Mouse (Mus musculus): ENCODE data around the gene Sult1b1.

DNA sequence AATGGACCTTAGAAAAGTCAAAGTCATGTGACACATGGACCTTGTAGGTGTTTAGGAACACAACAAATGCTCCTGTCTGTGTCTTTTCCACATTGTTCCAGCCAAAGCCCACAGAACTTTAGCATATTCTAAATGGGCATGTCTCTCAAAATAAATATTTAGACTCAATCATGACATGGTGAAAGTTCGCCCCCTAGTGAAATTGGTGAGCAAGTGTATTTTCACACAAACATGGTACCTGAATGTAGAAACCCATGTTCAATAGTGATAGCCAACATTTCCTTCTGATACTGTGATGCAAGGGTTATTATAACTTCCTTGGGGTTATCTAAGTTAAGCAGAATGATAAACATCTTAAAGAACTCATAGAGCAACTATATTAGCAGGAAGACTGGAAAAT is 12.9 kb upstream of the Sult1b1 start:
- TF ChIP-seq EP300 (IDR thresholded peaks at IDR 0.05; ENCODE audit: insufficient read depth, low read depth, low read length) (no peak), CTCF (IDR thresholded peaks at IDR 0.05) (0 out of 2 replicates have a peak, but pooled peaks have one; percentile 5)
